Mouse (Mus musculus) lung, postnatal 0 days (tissue): Measurements from ENCODE around the gene Fgd4.

Experiments used
- CTCF ChIP-seq: IDR thresholded peaks from 2 replicates; pipeline ENCODE4 v1.5.1; 2016; ENCODE audit warnings: antibody characterized with exemption, mild to moderate bottlenecking
- EP300 ChIP-seq: IDR thresholded peaks from 2 replicates; pipeline ENCODE4 v1.6.1; 2016; ENCODE audit warnings: antibody characterized with exemption, mild to moderate bottlenecking, control low read depth

DNA sequence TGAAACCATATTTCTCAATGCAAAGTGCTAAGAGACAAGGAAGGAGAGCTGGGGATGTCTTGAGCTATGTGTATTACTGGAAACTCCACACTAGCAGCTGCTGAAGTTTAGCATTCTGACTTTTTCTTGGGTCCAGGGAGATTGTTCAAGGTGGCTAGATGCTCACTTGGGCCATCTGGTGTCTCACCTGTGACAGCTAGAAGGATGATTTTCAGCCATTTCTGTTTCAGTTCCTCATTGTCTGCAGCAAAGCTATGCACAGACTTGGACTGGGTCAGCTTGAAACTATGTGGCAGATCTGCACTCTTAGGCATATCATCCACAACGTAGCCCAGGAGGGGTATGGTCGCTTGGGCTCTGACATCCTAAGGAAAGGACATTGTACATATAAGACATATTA, 177.9 kb downstream of the Fgd4 start:
- TF ChIP-seq CTCF (no peak), EP300 (no peak)
